Mouse (Mus musculus): ENCODE results near the gene Gm6525. TPM values are rescaled to one million over a fixed set of nuclear protein-coding genes. Genes with fewer than 3 reads are reported as not detected.

Gene Gm6525
- not detected for total RNA-seq (2021)

DNA sequence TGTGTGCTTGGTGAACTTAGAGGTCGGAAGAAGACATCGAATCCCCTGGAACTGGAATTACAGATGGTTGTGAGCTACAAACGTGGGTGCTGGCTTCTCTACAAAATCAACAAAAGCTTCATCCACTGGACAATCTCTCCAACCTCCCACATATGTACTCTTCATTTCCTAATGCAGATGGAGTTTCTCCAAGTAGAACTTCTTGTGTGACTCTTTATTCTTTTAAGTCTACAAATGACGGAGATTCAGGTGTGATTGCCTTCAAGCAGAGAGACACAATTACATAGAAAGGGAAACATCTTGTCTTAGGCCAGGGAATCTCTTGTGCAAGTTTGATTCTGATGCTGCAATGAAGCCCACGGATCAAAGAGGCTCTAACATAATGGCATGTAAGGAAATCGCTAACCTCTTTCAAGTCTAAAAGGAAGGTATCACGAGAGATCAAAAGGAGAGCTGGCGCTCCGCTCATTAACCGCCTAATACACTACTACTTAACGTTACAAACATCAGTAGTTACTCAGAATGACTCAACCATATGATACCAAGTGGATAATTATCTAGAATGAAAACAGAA is at the start of gene Gm6525:
Gene Gm6525, plus strand, starts transcription at position 524 of the 574 bp plus-strand sequence.
- no peak for DNase-seq (ENCODE audit: extremely low spot score in 1 of 2, low spot score in 1 of 2)

DNA sequence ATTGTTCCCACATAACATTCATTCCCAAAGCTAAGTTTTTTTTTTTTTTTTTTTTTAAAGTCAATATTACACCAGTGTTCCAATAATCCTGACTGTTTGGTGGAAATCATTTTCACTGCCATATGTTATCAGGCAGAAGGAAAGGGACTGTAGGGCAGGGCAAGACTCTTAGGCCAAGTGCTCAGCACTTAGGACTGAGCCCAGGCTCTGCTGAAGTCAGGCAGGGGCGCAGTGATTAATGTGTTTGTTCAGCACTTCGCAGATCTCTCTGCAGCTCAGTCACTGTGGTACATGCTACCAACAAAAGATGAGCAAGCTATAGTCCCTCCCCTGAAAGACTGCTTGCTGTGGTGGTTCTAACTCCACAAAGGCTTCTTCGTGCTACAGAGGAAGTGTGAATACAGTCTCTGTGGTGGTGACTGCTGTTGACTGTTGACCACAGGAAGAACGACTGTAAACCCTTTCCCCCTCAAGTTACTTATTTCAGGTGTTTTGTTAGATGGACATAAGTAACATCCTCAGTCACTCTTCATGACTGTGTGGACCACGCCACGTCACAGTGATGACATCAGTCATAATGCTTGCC is 48.1 kb upstream of the Gm6525 start:
- no peak for DNase-seq (ENCODE audit: extremely low spot score in 1 of 2, low spot score in 1 of 2)

DNA sequence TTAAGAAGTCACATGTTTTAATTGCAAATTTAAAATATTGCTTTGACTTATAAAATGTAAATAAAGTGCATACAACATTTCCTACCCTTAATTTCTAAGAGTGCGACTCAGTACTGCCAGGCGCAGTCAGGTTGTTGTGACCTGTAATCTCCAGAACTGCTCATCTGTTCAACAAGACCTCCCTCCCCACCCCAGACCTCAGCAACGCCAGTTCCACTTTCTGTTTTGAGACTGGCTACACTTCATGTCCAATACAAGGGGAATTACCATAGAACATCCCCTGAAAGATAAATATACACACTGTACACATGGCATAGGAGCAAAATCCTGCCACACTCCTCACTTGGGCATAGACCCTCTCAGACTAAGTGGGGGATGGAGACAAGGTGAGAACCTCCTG is 47.2 kb upstream of the Gm6525 start:
- DNase-seq (ENCODE audit: extremely low spot score in 1 of 2, low spot score in 1 of 2) = no peak

DNA sequence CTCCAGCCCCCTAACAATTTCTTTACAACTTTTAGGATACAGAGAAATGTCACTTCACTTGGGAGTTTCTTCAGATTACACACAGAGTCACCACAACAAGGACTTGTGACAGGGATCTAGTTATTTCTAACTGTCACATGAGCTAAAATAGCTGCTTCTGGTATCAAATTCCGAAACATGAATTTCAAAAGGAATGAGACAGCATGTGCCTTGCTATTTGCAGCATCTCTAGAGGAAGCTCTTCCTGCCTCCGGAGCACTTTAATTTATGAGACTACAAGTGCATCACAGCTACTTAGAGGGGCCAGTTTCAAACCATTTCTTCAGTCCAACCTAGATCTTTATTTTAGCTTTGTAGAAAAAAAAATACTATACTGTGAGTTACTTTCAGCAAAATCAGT is 46.5 kb upstream of the Gm6525 start:
- no peak for DNase-seq (ENCODE audit: extremely low spot score in 1 of 2, low spot score in 1 of 2)

DNA sequence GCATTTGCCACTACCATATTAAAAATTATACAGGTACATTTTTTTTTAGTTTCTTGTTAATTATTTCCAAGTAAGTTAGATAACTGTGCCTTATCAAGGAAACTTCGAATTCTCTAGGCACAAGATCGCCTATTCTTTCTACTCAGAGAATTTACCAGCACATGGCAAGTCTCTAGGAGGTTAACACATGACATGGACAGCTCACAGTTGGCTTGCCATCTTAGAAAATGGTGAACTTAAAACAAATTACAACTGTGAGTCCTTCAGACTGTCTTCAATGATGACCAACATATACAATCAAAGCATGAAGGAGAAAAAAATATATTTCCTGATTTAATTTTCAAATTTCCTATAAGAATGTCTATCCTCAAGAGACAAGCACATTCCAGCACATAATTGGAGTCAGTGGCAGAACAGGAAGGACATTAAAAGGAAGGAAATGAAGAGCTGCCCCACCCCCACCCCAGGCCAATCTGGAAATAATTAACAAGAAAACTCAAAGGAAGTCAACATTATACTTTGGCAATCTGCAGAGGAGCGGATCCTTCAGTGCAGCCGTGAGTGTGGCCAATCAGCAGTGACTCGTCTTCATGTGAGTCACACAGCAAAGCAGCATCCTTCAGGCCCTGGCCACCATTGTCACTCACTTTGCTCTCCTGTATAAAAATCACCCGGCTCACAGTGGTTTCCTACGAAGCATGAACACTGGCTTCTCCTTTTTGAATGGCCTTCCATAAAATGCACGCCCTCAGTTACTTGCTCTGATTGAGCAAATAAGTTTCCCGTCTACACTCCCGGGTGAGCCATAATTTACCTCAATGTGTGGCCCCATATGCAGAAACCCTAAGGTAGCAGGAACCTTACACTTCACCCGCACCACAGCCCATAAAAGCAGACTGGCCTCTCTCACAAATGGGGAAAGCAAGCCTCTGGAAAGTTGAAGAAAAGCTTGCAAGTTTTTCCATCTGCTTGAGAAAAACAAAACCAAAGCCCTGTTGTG is 44.7 kb upstream of the Gm6525 start:
- DNase-seq (ENCODE audit: extremely low spot score in 1 of 2, low spot score in 1 of 2) = no peak

DNA sequence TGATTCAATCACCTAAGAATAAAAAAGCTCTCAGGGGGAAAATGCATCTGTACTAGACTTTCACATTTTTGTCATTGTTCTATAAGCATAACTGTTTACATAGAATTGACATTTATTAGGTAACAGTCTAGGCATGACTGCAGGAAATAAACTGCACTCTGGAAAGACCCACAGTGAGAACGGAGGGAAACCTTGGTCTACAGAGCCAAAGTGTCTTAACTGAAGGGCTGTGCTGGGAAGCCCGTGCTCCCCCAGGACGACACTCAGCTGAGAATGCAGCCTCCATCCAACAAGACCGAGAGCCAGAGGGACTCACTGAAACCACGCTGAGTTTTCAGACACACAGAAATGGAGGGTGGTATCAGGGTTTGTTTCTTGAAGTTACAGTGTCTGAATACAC is 43.1 kb upstream of the Gm6525 start:
- DNase-seq (ENCODE audit: extremely low spot score in 1 of 2, low spot score in 1 of 2) = no peak

DNA sequence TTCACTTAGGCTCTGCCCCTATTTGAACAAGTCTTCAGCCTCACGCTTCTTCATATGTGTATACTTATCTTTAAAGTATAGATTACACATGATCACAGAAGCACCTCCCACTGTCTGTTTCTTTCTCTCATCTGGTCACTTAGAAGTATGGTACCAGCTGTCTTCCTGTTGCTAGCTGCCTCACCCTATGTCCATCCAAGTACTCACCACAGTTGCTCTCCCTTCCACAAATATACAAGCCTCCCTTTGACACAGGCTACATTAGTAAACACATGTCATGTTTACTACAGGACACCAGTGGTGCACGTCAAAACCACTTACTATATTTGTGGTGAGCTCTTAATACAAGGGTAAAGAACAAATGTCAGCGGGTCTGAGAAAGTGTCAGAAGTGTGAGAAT is 42.5 kb upstream of the Gm6525 start:
- DNase-seq (ENCODE audit: extremely low spot score in 1 of 2, low spot score in 1 of 2) = no peak

DNA sequence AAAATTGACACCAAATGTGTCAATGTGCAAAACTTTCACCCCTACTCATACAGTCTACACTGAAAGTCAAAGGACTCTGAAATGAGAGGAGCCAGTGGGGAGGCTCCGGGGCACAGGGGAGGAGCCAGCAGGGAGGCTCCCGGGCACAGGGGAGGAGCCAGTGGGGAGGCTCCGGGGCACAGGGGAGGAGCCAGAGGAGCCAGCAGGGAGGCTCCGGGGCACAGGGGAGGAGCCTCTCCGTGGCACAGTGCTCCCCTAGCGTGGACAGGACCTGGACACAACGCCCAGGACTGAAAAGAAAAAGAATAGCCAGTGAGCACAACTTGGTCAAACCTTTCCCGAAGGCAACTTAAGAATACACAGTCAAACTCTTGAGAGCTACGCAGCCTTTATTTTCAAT is 38.5 kb upstream of the Gm6525 start:
- DNase-seq (ENCODE audit: extremely low spot score in 1 of 2, low spot score in 1 of 2) = no peak

DNA sequence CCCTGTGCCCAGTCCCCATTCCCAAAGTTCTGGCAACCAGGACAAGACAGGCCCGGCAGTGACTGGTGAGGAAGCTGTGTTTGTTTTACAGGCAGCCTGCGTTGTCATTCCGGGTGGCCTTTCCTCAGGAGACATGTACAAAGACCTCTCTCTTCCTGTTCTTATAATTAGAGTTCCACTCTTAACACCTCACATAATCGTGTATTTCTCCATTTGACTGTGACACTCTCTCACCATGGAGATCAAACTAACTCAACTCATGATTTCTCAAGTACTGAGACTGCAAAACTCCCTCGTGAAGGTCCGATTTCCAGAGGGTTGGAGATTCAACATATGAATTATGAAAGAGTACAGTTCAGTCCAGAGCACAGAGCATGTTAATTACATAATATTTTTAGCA is 38.0 kb upstream of the Gm6525 start:
- DNase-seq (ENCODE audit: extremely low spot score in 1 of 2, low spot score in 1 of 2) = no peak

DNA sequence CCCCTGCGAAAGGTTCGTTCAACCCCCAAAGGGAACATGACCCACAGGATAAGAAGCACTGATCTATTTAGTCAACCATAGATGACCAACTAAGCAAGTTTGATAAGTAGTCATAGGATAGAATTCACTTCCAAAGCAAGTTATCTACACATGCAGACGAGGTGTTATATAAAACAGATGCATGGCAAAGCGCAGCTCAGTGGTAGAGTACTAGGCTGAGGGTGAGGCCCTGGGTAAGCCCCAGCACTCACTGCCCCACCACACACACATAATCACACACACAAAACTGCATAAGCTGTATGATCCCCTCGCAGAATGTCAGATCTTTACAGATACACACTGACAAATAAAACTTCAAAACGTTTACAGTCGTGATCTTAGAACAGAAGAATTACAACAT is 37.4 kb upstream of the Gm6525 start:
- DNase-seq (ENCODE audit: extremely low spot score in 1 of 2, low spot score in 1 of 2) = no peak

DNA sequence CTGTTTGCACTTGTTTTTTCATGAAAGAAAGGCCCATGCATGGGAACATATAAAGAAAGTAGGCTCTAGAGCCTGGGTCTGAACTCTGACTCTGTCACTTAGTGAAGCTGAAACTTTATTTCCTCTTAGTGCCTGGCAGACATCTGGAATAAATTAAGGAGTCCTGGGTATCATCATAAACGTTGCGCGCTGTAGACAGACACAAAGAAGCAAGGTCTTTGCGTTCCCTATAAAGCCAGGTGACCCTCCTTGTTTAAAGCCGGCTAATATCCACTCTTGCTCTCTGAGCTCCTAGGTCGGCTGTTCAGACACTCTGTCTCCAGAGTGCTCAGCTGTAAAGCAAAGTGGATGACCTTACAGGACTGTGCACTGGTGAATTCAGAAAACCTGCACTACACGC is 33.0 kb upstream of the Gm6525 start:
- DNase-seq (ENCODE audit: extremely low spot score in 1 of 2, low spot score in 1 of 2) = no peak

DNA sequence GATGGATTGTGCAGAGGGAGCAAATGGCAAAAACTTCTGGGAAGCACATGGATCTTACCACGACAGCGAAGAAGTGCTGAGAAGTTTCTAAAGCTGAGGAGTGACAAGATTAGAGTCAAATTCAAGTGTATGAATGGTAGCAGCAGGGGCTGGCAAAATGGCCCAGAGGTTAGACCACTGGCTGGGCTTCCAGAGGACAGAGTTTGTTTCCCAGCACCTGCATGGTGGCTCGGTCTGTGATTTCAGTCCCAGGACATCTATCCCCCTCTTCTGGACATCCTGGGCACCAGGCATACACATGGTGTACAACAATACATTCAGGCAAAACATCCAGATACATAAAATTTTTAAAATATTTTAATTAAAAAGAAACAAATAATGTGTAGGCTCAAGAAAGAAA is 24.1 kb upstream of the Gm6525 start:
- no peak for DNase-seq (ENCODE audit: extremely low spot score in 1 of 2, low spot score in 1 of 2)

DNA sequence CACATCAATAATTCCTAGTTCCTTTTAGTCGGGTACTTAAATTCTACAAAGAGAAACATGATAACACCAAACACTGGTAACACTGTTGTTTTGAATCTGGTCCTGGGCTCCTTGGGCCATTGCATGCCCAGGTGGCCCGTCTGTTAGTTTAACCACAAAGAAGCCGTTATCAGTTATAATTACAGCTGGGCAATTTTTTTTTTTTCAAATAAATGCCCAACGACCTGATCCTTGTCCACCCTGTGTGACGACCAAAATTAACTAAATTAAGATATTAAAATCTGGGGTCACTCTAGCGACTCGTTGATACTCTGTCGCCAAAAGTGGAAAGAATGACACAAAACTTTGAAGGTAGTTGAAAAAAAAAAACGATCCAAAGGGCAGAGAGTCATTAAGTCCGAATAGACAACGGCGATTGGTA is 19.2 kb upstream of the Gm6525 start:
- no peak for DNase-seq (ENCODE audit: extremely low spot score in 1 of 2, low spot score in 1 of 2)

DNA sequence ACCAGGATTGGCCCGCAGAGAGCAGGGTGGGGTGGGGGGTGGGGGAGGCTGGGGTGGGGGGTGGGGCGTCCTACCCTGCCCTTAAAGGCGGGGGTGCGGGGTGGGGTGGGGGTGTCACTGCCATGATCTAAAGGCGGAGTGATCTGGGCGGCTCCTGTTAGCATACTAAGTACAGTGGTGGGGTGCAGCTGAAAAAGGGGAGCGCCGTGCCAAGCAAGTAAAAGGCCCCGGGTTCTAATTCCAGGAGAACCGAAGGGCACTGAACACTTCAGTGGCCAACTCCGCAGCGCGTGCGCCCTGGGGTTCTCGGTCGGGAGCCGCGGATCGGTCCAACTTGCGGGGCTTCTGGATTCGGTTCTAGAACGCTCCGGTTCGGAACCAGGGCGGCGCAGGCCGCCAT is 18.8 kb upstream of the Gm6525 start:
- DNase-seq (ENCODE audit: extremely low spot score in 1 of 2, low spot score in 1 of 2) = no peak

DNA sequence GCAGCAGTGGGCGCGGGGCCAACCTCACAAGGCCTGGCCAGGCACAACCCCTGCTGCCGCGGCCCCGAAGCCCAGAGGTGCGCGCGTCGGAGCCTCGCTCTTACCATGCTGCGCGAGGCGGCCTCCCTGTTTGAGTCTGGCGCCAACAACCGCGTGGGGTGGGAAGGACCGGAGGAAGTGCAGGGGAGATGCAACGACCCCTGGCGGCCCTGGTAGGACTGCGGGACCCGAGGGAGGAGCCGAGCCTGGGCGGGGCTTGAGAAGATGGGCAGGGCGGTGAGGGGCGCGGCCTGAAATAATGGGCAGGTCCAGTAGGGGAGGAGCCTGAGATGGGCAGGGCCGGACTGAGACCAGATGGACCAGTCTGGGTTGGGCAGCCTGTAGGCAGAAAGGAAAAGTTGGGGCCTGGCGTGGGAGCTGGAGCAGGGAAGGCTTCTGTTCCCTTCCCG is 18.3 kb upstream of the Gm6525 start, which contains the start of gene Mnd1:
Gene Mnd1, minus strand, starts transcription at position 229 of the 449 bp plus-strand sequence.
- DNase-seq (ENCODE audit: extremely low spot score in 1 of 2, low spot score in 1 of 2) = peak; percentile 96

DNA sequence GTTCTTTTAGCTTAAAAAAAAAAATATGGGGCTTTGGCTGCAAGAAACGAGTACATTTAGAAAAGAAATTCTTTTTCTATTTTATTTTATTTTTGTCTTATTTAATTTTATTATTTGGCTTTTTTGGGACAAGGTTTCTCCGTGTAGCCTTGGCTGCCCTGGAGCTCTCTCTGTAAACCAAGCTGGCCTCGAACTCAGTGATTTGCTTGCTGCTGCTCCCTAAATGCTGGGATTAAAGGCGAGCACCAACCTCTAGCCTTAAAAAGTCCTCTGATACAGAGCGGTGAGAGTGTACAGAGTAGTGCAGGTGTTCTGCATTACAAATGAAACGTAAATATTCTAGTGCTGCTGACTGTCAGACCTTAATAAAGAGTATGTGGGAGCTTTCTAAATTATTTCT is 17.8 kb upstream of the Gm6525 start:
- DNase-seq (ENCODE audit: extremely low spot score in 1 of 2, low spot score in 1 of 2) = no peak

DNA sequence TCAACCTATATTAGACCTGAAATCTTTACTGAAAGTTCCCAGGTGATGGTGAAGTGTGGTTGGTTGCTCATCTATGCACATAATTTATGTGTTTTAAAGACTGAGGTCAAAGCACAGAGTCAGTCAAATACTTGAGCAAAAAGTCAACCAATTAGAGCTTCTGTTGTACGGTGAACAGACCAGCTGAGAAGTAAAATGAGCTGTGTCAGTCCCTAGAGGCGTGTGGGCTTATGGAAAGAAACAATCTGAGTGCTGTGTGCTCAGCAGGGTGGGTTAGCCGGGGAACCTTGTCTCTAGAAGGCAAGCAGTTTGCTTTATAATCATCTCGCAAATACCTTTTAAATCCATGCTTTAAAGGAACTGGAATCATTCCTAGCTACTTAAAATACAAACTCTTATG is 16.9 kb upstream of the Gm6525 start:
- DNase-seq (ENCODE audit: extremely low spot score in 1 of 2, low spot score in 1 of 2) = no peak

DNA sequence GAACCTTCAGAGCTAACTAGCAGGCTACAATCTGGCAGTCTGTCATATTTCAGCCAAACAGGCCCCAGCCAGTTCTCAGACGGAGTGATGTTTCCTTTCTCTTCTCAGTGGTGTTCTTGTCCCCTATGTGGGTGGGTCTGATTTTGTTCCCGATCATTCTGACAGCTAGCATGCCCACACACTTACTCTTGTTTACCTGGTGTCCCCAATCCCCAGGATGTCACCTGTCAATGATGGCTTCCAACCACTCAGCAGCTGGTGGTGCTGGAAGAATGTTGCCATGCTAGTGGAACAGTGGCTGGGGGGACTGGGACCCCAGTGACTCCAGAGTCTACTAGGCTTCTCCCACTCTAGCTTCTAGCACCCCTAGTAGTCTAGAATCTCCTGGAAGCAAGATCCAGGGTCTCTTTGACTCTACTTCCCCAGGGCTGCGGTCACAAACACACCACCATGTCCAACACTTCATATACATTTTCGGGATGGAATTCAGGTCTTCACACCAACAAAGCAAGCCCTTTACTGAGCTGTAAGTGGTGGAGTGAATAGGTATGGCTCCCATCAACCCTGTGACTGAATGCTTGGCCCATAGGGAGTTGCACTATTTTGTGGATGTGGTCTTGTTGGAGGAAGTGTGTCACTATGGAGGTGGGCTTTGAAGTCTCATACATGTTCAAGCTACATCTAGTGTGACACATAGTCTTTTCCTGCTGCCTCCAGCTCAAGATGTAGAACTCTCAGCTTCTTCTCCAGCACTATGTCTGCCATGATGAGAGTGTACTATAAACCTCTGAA is 16.1 kb upstream of the Gm6525 start:
- no peak for DNase-seq (ENCODE audit: extremely low spot score in 1 of 2, low spot score in 1 of 2)

DNA sequence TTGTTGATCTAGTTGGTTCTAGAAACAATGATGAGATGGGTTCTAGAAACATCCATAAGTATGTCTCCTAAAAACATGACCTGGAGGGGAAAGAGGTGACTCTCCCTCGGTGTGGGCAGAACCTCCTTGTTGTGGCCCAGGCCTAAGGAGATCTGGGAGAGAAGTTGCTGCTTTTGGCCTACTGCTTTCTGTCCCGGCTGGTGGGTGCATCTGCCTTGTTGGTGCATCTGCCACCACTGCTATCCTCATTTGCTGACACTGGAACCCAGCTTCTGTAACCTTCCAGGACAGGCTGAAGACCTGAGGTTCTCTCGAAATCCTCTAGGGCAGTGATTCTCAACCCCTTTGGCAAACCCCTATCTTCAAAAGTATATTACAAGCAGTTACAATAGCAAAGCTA is 8.5 kb upstream of the Gm6525 start:
- DNase-seq (ENCODE audit: extremely low spot score in 1 of 2, low spot score in 1 of 2) = no peak

DNA sequence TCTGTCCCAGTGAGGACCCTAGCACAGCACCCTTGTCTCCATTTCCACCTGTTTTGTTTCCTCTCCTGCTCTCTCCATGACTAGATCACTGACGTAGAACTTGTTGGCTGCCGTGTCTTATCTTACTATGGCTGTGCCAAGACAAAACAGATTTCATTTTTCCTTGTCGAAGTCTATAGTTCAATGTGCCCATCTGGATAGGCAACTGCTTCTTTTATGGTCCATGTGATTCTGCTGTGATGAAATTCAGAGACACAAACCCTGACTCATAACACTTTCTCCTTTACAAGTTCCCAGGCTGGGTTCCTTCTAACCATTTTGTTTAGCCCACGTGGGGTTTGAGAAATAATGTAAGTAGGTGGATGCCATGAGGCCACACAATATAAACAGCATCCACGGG is 7.8 kb upstream of the Gm6525 start:
- DNase-seq (ENCODE audit: extremely low spot score in 1 of 2, low spot score in 1 of 2) = no peak

DNA sequence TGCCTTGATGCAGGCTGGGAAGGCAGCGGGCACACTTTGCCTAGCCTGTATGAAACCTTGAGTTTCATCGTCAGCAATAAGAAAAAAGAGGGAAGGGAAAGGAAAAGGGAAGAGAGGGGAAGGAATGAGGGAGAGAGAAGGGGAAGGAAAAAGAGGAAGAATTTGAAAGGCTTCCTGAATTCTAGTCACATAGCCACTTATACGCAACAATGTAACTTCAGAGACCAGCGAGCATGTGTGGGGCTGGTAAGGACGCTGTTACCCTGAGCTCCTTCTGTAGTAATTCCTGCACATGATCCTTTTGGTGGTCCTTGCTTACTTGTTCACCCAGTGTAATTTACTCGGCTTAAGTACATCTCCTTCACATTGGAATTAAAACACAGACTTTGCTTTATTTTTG is 5.0 kb upstream of the Gm6525 start:
- DNase-seq (ENCODE audit: extremely low spot score in 1 of 2, low spot score in 1 of 2) = peak in 1 of 2 experiments; percentile 1

Measured in layer of hippocampus, postnatal 25 days (tissue).